Mouse (Mus musculus) liver, postnatal 0 days (tissue): ENCODE measurements around the gene Blm. TPM values are rescaled to one million over a fixed set of nuclear protein-coding genes. Genes with fewer than 3 reads are reported as not detected.

Source experiments
- ATAC-seq: fragments of 200-750 bp; cut with Nextera tagmentation; 2 replicates; pipeline ENCODE4 v1.8.0; 2017; ENCODE audit warnings: mild to moderate bottlenecking, moderate library complexity
- DNase-seq: peaks from one replicate; pipeline ENCODE4 v3.0.0-alpha.2; 2016
- H3K27ac ChIP-seq: fragments of 300-500 bp; sonication (generic); 2 replicates; pipeline ENCODE4 v1.5.1; 2014; ENCODE audit warnings: antibody characterized with exemption, moderate library complexity, mild to moderate bottlenecking, low read depth
- H3K27me3 ChIP-seq: fragments of 300-500 bp; sonication (generic); 2 replicates; pipeline ENCODE4 v1.6.1; 2014; ENCODE audit warnings: low read length, control low read depth, mixed read lengths; ENCODE audit not compliant: insufficient read depth
- H3K36me3 ChIP-seq: fragments of 300-500 bp; sonication (generic); replicated peaks from 2 replicates; pipeline ENCODE4 v1.6.1; 2014; ENCODE audit warnings: mild to moderate bottlenecking, control low read depth, low read length, moderate library complexity, mixed read lengths; ENCODE audit not compliant: insufficient read depth
- H3K4me1 ChIP-seq: fragments of 300-500 bp; sonication (generic); 2 replicates; pipeline ENCODE4 v1.6.1; 2014; ENCODE audit warnings: antibody characterized with exemption, mild to moderate bottlenecking, control low read depth; ENCODE audit not compliant: insufficient read depth
- H3K4me2 ChIP-seq: fragments of 300-500 bp; sonication (generic); 2 replicates; pipeline ENCODE4 v1.6.1; 2014; ENCODE audit warnings: low read depth, mild to moderate bottlenecking, low read length, moderate library complexity, mixed read lengths
- H3K4me3 ChIP-seq: fragments of 300-500 bp; sonication (generic); 2 replicates; pipeline ENCODE4 v1.5.1; 2014; ENCODE audit warnings: low read depth, low read length
- H3K9ac ChIP-seq: fragments of 300-500 bp; sonication (generic); replicated peaks from 2 replicates; pipeline ENCODE4 v1.6.1; 2014; ENCODE audit warnings: mild to moderate bottlenecking, moderate library complexity
- H3K9me3 ChIP-seq: fragments of 300-500 bp; sonication (generic); 2 replicates; pipeline ENCODE4 v1.6.1; 2016; ENCODE audit warnings: mild to moderate bottlenecking, control low read depth, low read length, mixed read lengths
- CTCF ChIP-seq: sonication (generic); IDR thresholded peaks from 2 replicates; pipeline ENCODE4 v1.5.1; 2016; ENCODE audit warnings: antibody characterized with exemption, low read depth
- EP300 ChIP-seq: IDR thresholded peaks from 2 replicates; pipeline ENCODE4 v1.6.1; 2016; ENCODE audit warnings: antibody characterized with exemption, low read depth, mild to moderate bottlenecking
- WGBS: fragments of 180-500 bp; shearing (Covaris S2); extraction: QIAGEN DNeasy Blood & Tissue Kit; methylation state at CpG from one replicate; pipeline ENCODE4 v1.1.7; 2014; ENCODE audit not compliant: insufficient replicate concordance; 5-methylcytosine and 5-hydroxymethylcytosine counted together
- polyA plus RNA-seq: library from polyadenylated mRNA; unstranded; fragments of >200 nt; fragmentation: Nextera tagmentation; extraction: Ambion mirVana; gene quantifications from 2 replicates; pipeline ENCODE4 v1.2.1, GENCODE M21; 2015

Gene Blm
- polyA plus RNA-seq, 1 experiment from 2014 or later, result 11.8 TPM

DNA sequence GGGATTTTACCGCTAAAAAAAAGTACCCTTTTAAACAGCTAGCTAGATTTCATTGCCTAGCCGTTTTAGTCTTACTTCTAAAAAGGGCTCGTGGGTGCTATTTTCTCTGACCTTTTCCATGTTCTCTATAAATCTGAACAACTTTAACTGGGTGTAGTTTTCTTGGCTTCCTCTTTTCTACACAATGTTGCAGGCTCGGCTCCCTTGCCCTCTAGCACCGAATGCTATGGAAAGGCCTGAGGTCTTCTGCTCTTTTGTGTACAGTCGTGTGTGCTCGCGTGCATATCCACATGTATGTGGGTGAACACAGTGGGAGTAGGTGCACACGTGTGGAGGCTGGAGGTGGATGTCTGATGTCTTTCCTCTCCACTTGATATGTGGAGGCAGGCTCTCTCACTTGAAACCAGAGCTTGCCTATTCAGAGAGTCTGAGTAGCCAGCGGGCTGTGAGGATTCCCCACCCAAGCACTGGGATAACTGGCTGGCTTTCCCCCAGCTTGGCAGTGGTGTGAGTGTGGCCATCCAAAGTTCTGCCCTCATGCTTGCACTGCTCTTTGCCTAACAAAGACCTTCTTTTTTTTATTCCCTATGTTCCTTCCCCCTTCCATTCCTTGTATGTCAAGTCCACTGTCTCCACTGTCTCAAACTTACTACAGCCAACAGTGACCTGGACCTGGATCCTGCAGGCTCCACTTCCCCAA is 95.0 kb downstream of the Blm start:
- Histone ChIP-seq H3K27ac (no peak overlapping the region), H3K36me3 (no peaks in the 10 kb centered on the region), H3K4me2 (no peak overlapping the region), H3K4me3 (no peak overlapping the region), H3K9ac (no peak overlapping the region), H3K4me1 (peaks cover 23% of the 10 kb centered on the region), H3K9me3 (no peaks in the 10 kb centered on the region), H3K27me3 (no peaks in the 10 kb centered on the region)
- WGBS, result 69% methylated on average over 10 of the region's 10 CpGs
- DNase-seq (no peak), ATAC-seq (no peak)
- TF ChIP-seq EP300 (no peak), CTCF (no peak)

DNA sequence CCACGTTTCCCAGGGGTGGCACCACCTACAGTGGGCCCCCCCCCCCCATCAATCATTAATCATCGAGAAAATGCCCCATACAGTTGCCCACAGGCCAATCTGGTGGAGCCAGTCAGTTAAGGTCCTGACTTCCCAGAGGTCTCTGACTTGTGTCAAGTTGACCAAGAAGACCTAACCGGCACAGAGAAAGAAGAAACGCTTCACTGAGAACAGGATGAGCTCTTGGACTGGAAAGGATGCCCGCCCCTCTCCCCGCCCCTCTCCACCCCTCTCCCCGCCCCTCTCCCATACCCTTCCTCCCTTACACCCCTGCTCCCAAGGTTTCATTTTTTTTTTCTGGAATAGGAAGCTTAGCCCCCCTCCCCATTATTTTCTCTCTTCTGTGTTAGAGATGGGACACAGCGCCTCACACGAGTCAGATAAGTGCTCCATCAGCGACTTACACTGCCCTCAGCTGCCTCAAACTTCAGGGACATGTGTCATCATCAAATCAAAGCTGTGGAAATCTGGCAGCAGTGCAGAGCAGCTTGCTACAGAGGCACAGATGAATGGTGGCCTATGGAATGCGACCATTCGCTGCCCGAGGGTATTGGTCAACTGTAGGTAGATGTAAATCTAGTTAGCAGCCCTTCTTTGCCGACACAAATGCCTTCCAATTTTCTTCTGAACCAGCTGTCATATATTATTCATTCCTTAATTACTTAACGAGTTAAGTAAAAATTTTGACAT is 95.7 kb downstream of the Blm start:
- WGBS, result 46% methylated on average over 13 of the region's 15 CpGs
- H3K36me3 ChIP-seq, result no peaks in the 10 kb centered on the region
- H3K4me3 ChIP-seq, result no peak overlapping the region
- H3K4me1 ChIP-seq, result peaks cover 15% of the 10 kb centered on the region
- no peak for DNase-seq
- ATAC-seq, result peak; percentile 55
- peak overlapping the region; percentile 41 for H3K4me2 ChIP-seq
- TF ChIP-seq EP300 (no peak), CTCF (no peak)
- H3K9me3 ChIP-seq, result no peaks in the 10 kb centered on the region
- no peak overlapping the region for H3K27ac ChIP-seq
- no peak overlapping the region for H3K9ac ChIP-seq
- no peaks in the 10 kb centered on the region for H3K27me3 ChIP-seq

DNA sequence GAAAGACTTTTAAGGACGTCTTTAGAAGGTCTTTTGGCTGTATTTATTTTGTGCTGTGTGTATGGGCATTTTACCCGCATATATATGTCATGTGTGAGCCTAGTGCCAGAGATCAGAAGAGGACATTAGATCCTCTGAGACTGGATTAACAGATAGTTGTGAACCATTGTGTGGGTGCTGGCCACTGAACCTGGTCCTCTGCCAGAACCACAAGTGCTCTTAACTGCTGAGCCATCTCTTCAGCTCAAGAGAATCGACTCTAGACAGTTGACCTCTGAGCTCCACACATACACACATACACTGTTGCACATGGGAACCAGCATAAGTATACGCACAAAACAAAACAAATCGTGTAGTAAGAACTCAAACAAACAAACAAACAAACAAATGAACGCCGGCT is 98.3 kb downstream of the Blm start:
- ATAC-seq (no peak), DNase-seq (no peak)
- 67% methylated on average over 7 of the region's 7 CpGs for WGBS
- Histone ChIP-seq H3K9ac (no peak overlapping the region), H3K9me3 (no peaks in the 10 kb centered on the region), H3K36me3 (no peaks in the 10 kb centered on the region), H3K4me3 (no peak overlapping the region), H3K4me2 (no peak overlapping the region), H3K27ac (no peak overlapping the region), H3K27me3 (no peaks in the 10 kb centered on the region), H3K4me1 (0 out of 2 replicates have a peak, but pooled peaks cover 7% of the 10 kb centered on the region)
- TF ChIP-seq CTCF (no peak), EP300 (no peak)

DNA sequence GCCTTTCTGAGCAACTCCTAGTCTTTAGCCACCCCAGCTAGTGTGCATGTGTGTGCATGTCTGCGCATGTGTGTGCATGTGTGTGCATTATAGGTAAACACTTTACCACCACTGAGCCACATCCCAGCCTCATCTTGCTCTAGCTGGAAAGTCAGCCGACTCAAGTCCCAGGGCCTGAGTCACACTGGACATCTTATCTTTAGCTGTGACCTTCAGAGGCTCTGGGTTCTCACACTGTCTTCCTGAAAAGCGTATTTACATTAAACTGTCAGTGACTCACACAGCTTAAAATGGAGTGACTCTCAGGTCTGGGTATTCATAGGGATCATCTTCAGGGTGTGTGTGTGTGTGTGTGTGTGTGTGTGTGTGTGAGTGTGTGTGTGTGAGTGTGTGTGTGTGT is 99.3 kb downstream of the Blm start:
- no peak overlapping the region for H3K27ac ChIP-seq
- WGBS, result 63% methylated on average over 3 of the region's 3 CpGs
- H3K9ac ChIP-seq, result no peak overlapping the region
- ATAC-seq, result no peak
- H3K4me2 ChIP-seq, result no peak overlapping the region
- 0 out of 2 replicates have a peak, but pooled peaks cover 7% of the 10 kb centered on the region for H3K4me1 ChIP-seq
- H3K36me3 ChIP-seq, result no peaks in the 10 kb centered on the region
- no peak overlapping the region for H3K4me3 ChIP-seq
- no peak for DNase-seq
- no peaks in the 10 kb centered on the region for H3K27me3 ChIP-seq
- H3K9me3 ChIP-seq, result no peaks in the 10 kb centered on the region
- TF ChIP-seq CTCF, result no peak
- TF ChIP-seq EP300, result no peak

DNA sequence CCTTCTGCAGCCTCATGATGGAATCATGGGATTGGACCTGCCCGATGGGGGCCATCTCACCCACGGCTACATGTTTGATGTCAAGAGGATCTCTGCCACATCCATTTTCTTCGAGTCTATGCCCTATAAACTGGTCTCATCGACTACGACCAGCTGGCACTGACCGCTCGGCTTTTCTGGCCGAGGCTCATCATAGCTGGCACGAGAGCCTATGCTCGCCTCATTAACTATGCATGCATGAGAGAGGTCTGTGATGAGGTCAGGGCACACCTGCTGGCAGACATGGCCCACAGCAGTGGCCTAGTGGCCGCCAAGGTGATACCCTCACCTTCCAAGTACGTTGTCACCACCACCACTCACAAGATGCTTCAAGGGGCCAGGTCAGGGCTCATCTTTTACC is 105.3 kb downstream of the Blm start:
- Histone ChIP-seq H3K27ac (no peak overlapping the region), H3K27me3 (no peaks in the 10 kb centered on the region), H3K9me3 (no peaks in the 10 kb centered on the region), H3K36me3 (no peaks in the 10 kb centered on the region), H3K9ac (no peak overlapping the region), H3K4me2 (no peak overlapping the region), H3K4me1 (peaks cover 10% of the 10 kb centered on the region), H3K4me3 (no peak overlapping the region)
- ATAC-seq (no peak), DNase-seq (no peak)
- 89% methylated on average over 12 of the region's 12 CpGs for WGBS
- TF ChIP-seq EP300, result no peak
- no peak for TF ChIP-seq CTCF

DNA sequence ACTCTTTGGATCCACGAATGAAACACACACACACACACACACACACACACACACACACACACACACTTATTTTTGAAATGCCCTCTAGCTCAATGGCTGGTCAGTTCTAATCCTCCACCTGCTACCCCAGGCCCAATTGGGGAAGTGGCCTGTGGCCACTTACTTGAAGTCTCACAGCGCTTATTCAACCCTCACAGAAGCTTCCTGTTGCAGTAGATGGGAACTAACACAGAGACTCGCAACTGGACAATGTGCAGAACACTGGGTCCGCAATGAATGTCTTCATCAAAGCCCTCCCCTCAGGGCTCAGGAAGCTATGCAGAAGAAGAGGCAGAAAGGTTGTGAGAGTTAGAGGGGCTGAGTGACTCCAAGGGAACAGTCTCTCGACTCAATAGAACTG is 107.2 kb downstream of the Blm start:
- DNase-seq (no peak), ATAC-seq (peak; percentile 14; the same call in 1 of the 2 replicates)
- Histone ChIP-seq H3K27ac (peak overlapping the region; percentile 70), H3K9me3 (no peaks in the 10 kb centered on the region), H3K27me3 (no peaks in the 10 kb centered on the region), H3K36me3 (no peaks in the 10 kb centered on the region), H3K4me2 (no peak overlapping the region), H3K4me3 (no peak overlapping the region), H3K9ac (no peak overlapping the region), H3K4me1 (peaks cover 18% of the 10 kb centered on the region)
- TF ChIP-seq EP300, result no peak
- no peak for TF ChIP-seq CTCF
- WGBS, result 55% methylated on average over 5 of the region's 5 CpGs
